Mouse (Mus musculus) skeletal muscle tissue, adult 2 months (tissue): ENCODE measurements around the gene Gm13030.
A peak's percentile ranks its signal among the peaks of the same experiment; 100 is the strongest.
"Not testable (repeated sequence)": the region's sequence is repeated elsewhere in the genome, so short reads cannot be mapped to it uniquely, and the experiment has no call there.

Experiments used
- DNase-seq: peaks from one replicate; pipeline ENCODE4 v3.0.0-alpha.2; 2012; ENCODE audit warnings: low read depth, low spot score

Gm13030 gene

GRCm38 (mm10) chr4:138873864-138874263 is at the start of gene Gm13030:
TSS of gene Gm13030 (minus strand) at chr4:138873964.
- DNase-seq = no peak

GRCm38 (mm10) chr4:138922131-138922459 is 48.3 kb upstream of the Gm13030 start:
- peak; percentile 86 for DNase-seq

- DNase-seq = no peak
These were observed 47.7 kb upstream of the Gm13030 start for GRCm38 (mm10) chr4:138921254-138922130.

GRCm38 (mm10) chr4:138917282-138917681 is 43.5 kb upstream of the Gm13030 start:
- no peak for DNase-seq

- DNase-seq = peak; percentile 94
These were observed 40.0 kb upstream of the Gm13030 start, which contains the start of gene Otud3 for GRCm38 (mm10) chr4:138913797-138914196. TSS of gene Otud3 (minus strand) at chr4:138913945.

- DNase-seq = peak; percentile 19
These were observed 39.5 kb upstream of the Gm13030 start for GRCm38 (mm10) chr4:138913141-138913787.

GRCm38 (mm10) chr4:138905624-138906337 is 32.0 kb upstream of the Gm13030 start:
- DNase-seq = no peak

- no peak for DNase-seq
These were observed 25.6 kb upstream of the Gm13030 start for GRCm38 (mm10) chr4:138899361-138899760.

GRCm38 (mm10) chr4:138893789-138894188 is 20.0 kb upstream of the Gm13030 start:
- not testable (repeated sequence) for DNase-seq

- DNase-seq = peak; percentile 55
These were observed 18.9 kb upstream of the Gm13030 start for GRCm38 (mm10) chr4:138892655-138893054.

- peak; percentile 62 for DNase-seq
These were observed 15.9 kb upstream of the Gm13030 start for GRCm38 (mm10) chr4:138889635-138890034.

- no peak for DNase-seq
These were observed 15.4 kb upstream of the Gm13030 start for GRCm38 (mm10) chr4:138889165-138889564.

GRCm38 (mm10) chr4:138884261-138884660 is 10.5 kb upstream of the Gm13030 start:
- peak; percentile 72 for DNase-seq

GRCm38 (mm10) chr4:138882179-138882578 is 8.4 kb upstream of the Gm13030 start:
- no peak for DNase-seq

- DNase-seq = peak; percentile 43
These were observed 7.2 kb upstream of the Gm13030 start for GRCm38 (mm10) chr4:138880811-138881584.

- DNase-seq = no peak
These were observed 6.0 kb upstream of the Gm13030 start for GRCm38 (mm10) chr4:138879808-138880207.

GRCm38 (mm10) chr4:138878783-138879182 is 5.0 kb upstream of the Gm13030 start:
- DNase-seq = peak; percentile 45

- DNase-seq = peak; percentile 24
These were observed 4.0 kb upstream of the Gm13030 start, which contains the start of gene Pla2g2e for GRCm38 (mm10) chr4:138877731-138878130. TSS of gene Pla2g2e (plus strand) at chr4:138877942.

- no peak for DNase-seq
These were observed 2.2 kb upstream of the Gm13030 start for GRCm38 (mm10) chr4:138875986-138876385.

GRCm38 (mm10) chr4:138875275-138875674 is 1.5 kb upstream of the Gm13030 start:
- DNase-seq = not testable (repeated sequence)

GRCm38 (mm10) chr4:138868666-138869065 is 5.1 kb downstream of the Gm13030 start:
- DNase-seq = no peak
